19 mouse cellular contexts compared by ENCODE assay signal in genomic region chr10:59764781-59765180, GRCm38 (mm10).
"Had no signal": no experiment of that assay in that cellular context is flagged by ENCODE, and none has a peak within 500 bp of the region (broad histone marks: within the 10 kb centered on the region; RNA-seq: fewer than 3 reads in every experiment).

No protein-coding gene starts in this region.

- H3K9me3 ChIP-seq: lung, embryonic 15.5 days; megakaryocyte, embryonic 14.5 days; midbrain, embryonic 12.5 days; neural tube, embryonic 13.5 days; neural tube, embryonic 15.5 days had no signal

- H3K4me2 ChIP-seq: lung, embryonic 15.5 days; midbrain, embryonic 12.5 days; neural tube, embryonic 13.5 days; neural tube, embryonic 15.5 days had no signal

- ATAC-seq: liver, postnatal 0 days had no signal

- H3K27me3 ChIP-seq: lung, embryonic 15.5 days; megakaryocyte, embryonic 14.5 days; midbrain, embryonic 12.5 days; neural tube, embryonic 13.5 days; neural tube, embryonic 15.5 days had no signal

- H3K4me1 ChIP-seq: lung, embryonic 15.5 days; midbrain, embryonic 12.5 days; neural tube, embryonic 13.5 days; neural tube, embryonic 15.5 days had no signal

- H3K9ac ChIP-seq: liver, postnatal 0 days; lung, embryonic 15.5 days; midbrain, embryonic 12.5 days; neural tube, embryonic 13.5 days; neural tube, embryonic 15.5 days had no signal

- H3K27ac ChIP-seq: lung, embryonic 15.5 days; macrophage; midbrain, embryonic 12.5 days; neural tube, embryonic 13.5 days; neural tube, embryonic 15.5 days had no signal

- H3K4me3 ChIP-seq: lung, embryonic 15.5 days; megakaryocyte, embryonic 14.5 days; midbrain, embryonic 12.5 days; neural tube, embryonic 13.5 days; neural tube, embryonic 15.5 days had no signal

- DNase-seq: liver, postnatal 0 days; lung, adult 2 months; lung, postnatal 14 days; lung, postnatal 36 days; midbrain, embryonic 14.5 days; retina, postnatal 1 day; right cerebral cortex, adult 18-20 months; right cerebral cortex, postnatal 25 days; right cerebral cortex, postnatal 4 days; spleen, adult 18-20 months; thymus, adult 18-20 months; thymus, postnatal 14 days; thymus, postnatal 36 days had no signal

- H3K36me3 ChIP-seq: lung, embryonic 15.5 days; midbrain, embryonic 12.5 days; neural tube, embryonic 13.5 days had no signal
